Mouse (Mus musculus): Measurements from ENCODE around the gene Svs3a. TPM values are rescaled to one million over a fixed set of nuclear protein-coding genes. Genes with fewer than 3 reads are reported as not detected.

Gene Svs3a
- polyA plus RNA-seq, 1 experiment from 2014 or later: not detected

Other genes with a start within 250 kb of the Svs3a start
- gene Stk4, start 218.9 kb upstream of the Svs3a start, polyA plus RNA-seq (2014; fragmentation: Nextera tagmentation; extraction: Ambion mirVana): 26.3 and 30.7 TPM in 2 replicates
- gene Tomm34, start 218.1 kb upstream of the Svs3a start, polyA plus RNA-seq (2014; fragmentation: Nextera tagmentation; extraction: Ambion mirVana): 61.5 and 67.7 TPM in 2 replicates
- gene Kcns1, start 118.2 kb upstream of the Svs3a start, polyA plus RNA-seq (2014; fragmentation: Nextera tagmentation; extraction: Ambion mirVana): 0.14 and 0.15 TPM in 2 replicates
- gene Wfdc5, start 106.5 kb upstream of the Svs3a start, polyA plus RNA-seq (2014; fragmentation: Nextera tagmentation; extraction: Ambion mirVana): not detected in 2 replicates
- gene Wfdc12, start 98.7 kb upstream of the Svs3a start, polyA plus RNA-seq (2014; fragmentation: Nextera tagmentation; extraction: Ambion mirVana): not detected in 2 replicates
- gene Wfdc15a, start 89.1 kb upstream of the Svs3a start, polyA plus RNA-seq (2014; fragmentation: Nextera tagmentation; extraction: Ambion mirVana): not detected in 2 replicates
- 13.2 and 23.6 TPM in 2 replicates for gene Wfdc15b, start 67.6 kb upstream of the Svs3a start, polyA plus RNA-seq (2014; fragmentation: Nextera tagmentation; extraction: Ambion mirVana)
- gene Svs2, start 50.8 kb upstream of the Svs3a start, polyA plus RNA-seq (2014; fragmentation: Nextera tagmentation; extraction: Ambion mirVana): not detected in 2 replicates
- gene Svs3b, start 32.6 kb upstream of the Svs3a start, polyA plus RNA-seq (2014; fragmentation: Nextera tagmentation; extraction: Ambion mirVana): not detected in 2 replicates
- gene Svs4, start 10.8 kb upstream of the Svs3a start, polyA plus RNA-seq (2014; fragmentation: Nextera tagmentation; extraction: Ambion mirVana): not detected in 2 replicates
- not detected in 2 replicates for gene Svs6, start 27.5 kb downstream of the Svs3a start, polyA plus RNA-seq (2014; fragmentation: Nextera tagmentation; extraction: Ambion mirVana)
- gene Svs5, start 43.5 kb downstream of the Svs3a start, polyA plus RNA-seq (2014; fragmentation: Nextera tagmentation; extraction: Ambion mirVana): not detected in 2 replicates
- 0.58 and 1.8 TPM in 2 replicates for gene Slpi, start 99.8 kb downstream of the Svs3a start, polyA plus RNA-seq (2014; fragmentation: Nextera tagmentation; extraction: Ambion mirVana)
- gene Rbpjl, start 113.9 kb downstream of the Svs3a start, polyA plus RNA-seq (2014; fragmentation: Nextera tagmentation; extraction: Ambion mirVana): 0.14 and 6.6 TPM in 2 replicates
- gene Matn4, start 115.9 kb downstream of the Svs3a start, polyA plus RNA-seq (2014; fragmentation: Nextera tagmentation; extraction: Ambion mirVana): 1.1 and 2.0 TPM in 2 replicates
- gene Sdc4, start 154.6 kb downstream of the Svs3a start, polyA plus RNA-seq (2014; fragmentation: Nextera tagmentation; extraction: Ambion mirVana): 104 and 120 TPM in 2 replicates
- gene Sys1, start 167.7 kb downstream of the Svs3a start, polyA plus RNA-seq (2014; fragmentation: Nextera tagmentation; extraction: Ambion mirVana): 65.0 and 67.6 TPM in 2 replicates
- 7.0 and 19.1 TPM in 2 replicates for gene Gm20458, start 171.7 kb downstream of the Svs3a start, polyA plus RNA-seq (2014; fragmentation: Nextera tagmentation; extraction: Ambion mirVana)
- not detected in 2 replicates for gene Trp53tg5, start 184.5 kb downstream of the Svs3a start, polyA plus RNA-seq (2014; fragmentation: Nextera tagmentation; extraction: Ambion mirVana)
- gene Dbndd2, start 196.8 kb downstream of the Svs3a start, polyA plus RNA-seq (2014; fragmentation: Nextera tagmentation; extraction: Ambion mirVana): 8.8 and 17.9 TPM in 2 replicates
- 83.0 and 86.0 TPM in 2 replicates for gene Pigt, start 208.3 kb downstream of the Svs3a start, polyA plus RNA-seq (2014; fragmentation: Nextera tagmentation; extraction: Ambion mirVana)

Measured in stomach, embryonic 14.5 days (tissue).